Mouse (Mus musculus): Measurements from ENCODE around the gene Spc24. TPM values are rescaled to one million over a fixed set of nuclear protein-coding genes. Genes with fewer than 3 reads are reported as not detected.
"Not testable (repeated sequence)": the region's sequence is repeated elsewhere in the genome, so short reads cannot be mapped to it uniquely, and the experiment has no call there.

The Spc24 gene
- total RNA-seq, 1 experiment, result 127 TPM

GRCm38 (mm10) chr9:21774353-21774752 lies 14.2 kb upstream of the Spc24 start:
- Histone ChIP-seq H3K36me3 (ENCODE audit: control insufficient read depth, insufficient read depth, low read length, poor library complexity, severe bottlenecking) (peaks cover 53% of the 10 kb centered on the region), H3K9me3 (ENCODE audit: control insufficient read depth, insufficient read depth, low read depth, low read length) (no peaks in the 10 kb centered on the region), H3K27ac (ENCODE audit: insufficient read depth, low read depth, low read length, poor library complexity, severe bottlenecking) (peak overlapping the region; percentile 8; the same call in 1 of the 2 replicates), H3K4me3 (ENCODE audit: insufficient read depth in 1 of 2, low read depth in 1 of 2, low read length in 2 of 2, poor library complexity in 1 of 2, severe bottlenecking in 1 of 2) (peak overlapping the region in 1 of 2 experiments; percentile 15; a peak in 1 of 4 replicates), H3K9ac (ENCODE audit: insufficient read depth, low read depth, low read length, poor library complexity, severe bottlenecking) (peak overlapping the region; percentile 2; the same call in 1 of the 2 replicates), H3K4me1 (ENCODE audit: control insufficient read depth in 2 of 2, insufficient read depth in 2 of 2, low read length in 2 of 2, poor library complexity in 1 of 2) (peaks cover 7 to 17% of the 10 kb centered on the region in 2 experiments; a peak in 2 of 4 replicates)
- in situ Hi-C loops (cut with MboI; ENCODE audit: low sequenced_read_pairs in 2 of 2, unreplicated experiment in 2 of 2), result no loop called here
- no peak for DNase-seq (ENCODE audit: low read depth, low spot score)
- no peak for TF ChIP-seq MAFK (IDR thresholded peaks at IDR 0.05; ENCODE audit: insufficient read depth, low read depth, low read length)
- TF ChIP-seq HCFC1 (IDR thresholded peaks at IDR 0.05; ENCODE audit: borderline replicate concordance, insufficient read depth, low read length), result no peak
- no peak for TF ChIP-seq ZC3H11A (IDR thresholded peaks at IDR 0.05; ENCODE audit: borderline replicate concordance, low read depth, low read length)
- no peak for TF ChIP-seq ZNF384 (IDR thresholded peaks at IDR 0.05; ENCODE audit: low read depth, low read length)
- no peak for TF ChIP-seq CHD2 (IDR thresholded peaks at IDR 0.05; ENCODE audit: low read depth, low read length)

GRCm38 (mm10) chr9:21773396-21773795 lies 13.3 kb upstream of the Spc24 start:
- H3K27ac ChIP-seq (ENCODE audit: insufficient read depth, low read depth, low read length, poor library complexity, severe bottlenecking); in situ Hi-C loops (cut with MboI; ENCODE audit: low sequenced_read_pairs in 2 of 2, unreplicated experiment in 2 of 2); H3K9ac ChIP-seq (ENCODE audit: insufficient read depth, low read depth, low read length, poor library complexity, severe bottlenecking); DNase-seq (ENCODE audit: low read depth, low spot score); H3K4me3 ChIP-seq (ENCODE audit: insufficient read depth in 1 of 2, low read depth in 1 of 2, low read length in 2 of 2, poor library complexity in 1 of 2, severe bottlenecking in 1 of 2); H3K9me3 ChIP-seq (ENCODE audit: control insufficient read depth, insufficient read depth, low read depth, low read length): not testable (repeated sequence)
- peaks cover 47% of the 10 kb centered on the region for H3K36me3 ChIP-seq (ENCODE audit: control insufficient read depth, insufficient read depth, low read length, poor library complexity, severe bottlenecking)
- TF ChIP-seq ZNF384 (IDR thresholded peaks at IDR 0.05; ENCODE audit: low read depth, low read length), result peak; percentile 79; the same call in 1 of the 2 replicates
- peaks cover 12 to 23% of the 10 kb centered on the region in 2 experiments; a peak in 3 of 4 replicates for H3K4me1 ChIP-seq (ENCODE audit: control insufficient read depth in 2 of 2, insufficient read depth in 2 of 2, low read length in 2 of 2, poor library complexity in 1 of 2)

GRCm38 (mm10) chr9:21769558-21770183 lies 9.6 kb upstream of the Spc24 start:
- H3K9ac ChIP-seq (ENCODE audit: insufficient read depth, low read depth, low read length, poor library complexity, severe bottlenecking), result peak overlapping the region; percentile 27
- H3K4me3 ChIP-seq (ENCODE audit: insufficient read depth in 1 of 2, low read depth in 1 of 2, low read length in 2 of 2, poor library complexity in 1 of 2, severe bottlenecking in 1 of 2), result peak overlapping the region in 1 of 2 experiments; percentile 46; a peak in 2 of 4 replicates
- H3K27ac ChIP-seq (ENCODE audit: insufficient read depth, low read depth, low read length, poor library complexity, severe bottlenecking), result peak overlapping the region; percentile 85
- H3K9me3 ChIP-seq (ENCODE audit: control insufficient read depth, insufficient read depth, low read depth, low read length), result no peaks in the 10 kb centered on the region
- in situ Hi-C loops (cut with MboI; ENCODE audit: low sequenced_read_pairs in 2 of 2, unreplicated experiment in 2 of 2), result no loop called here
- H3K4me1 ChIP-seq (ENCODE audit: control insufficient read depth in 2 of 2, insufficient read depth in 2 of 2, low read length in 2 of 2, poor library complexity in 1 of 2), result peaks cover 19 to 24% of the 10 kb centered on the region in 2 experiments
- TF ChIP-seq HCFC1 (IDR thresholded peaks at IDR 0.05; ENCODE audit: borderline replicate concordance, insufficient read depth, low read length) (no peak), MAFK (IDR thresholded peaks at IDR 0.05; ENCODE audit: insufficient read depth, low read depth, low read length) (no peak), CHD2 (IDR thresholded peaks at IDR 0.05; ENCODE audit: low read depth, low read length) (no peak), ZNF384 (IDR thresholded peaks at IDR 0.05; ENCODE audit: low read depth, low read length) (no peak), ZC3H11A (IDR thresholded peaks at IDR 0.05; ENCODE audit: borderline replicate concordance, low read depth, low read length) (no peak)
- peaks cover 34% of the 10 kb centered on the region for H3K36me3 ChIP-seq (ENCODE audit: control insufficient read depth, insufficient read depth, low read length, poor library complexity, severe bottlenecking)
- DNase-seq (ENCODE audit: low read depth, low spot score), result no peak

- H3K4me3 ChIP-seq (ENCODE audit: insufficient read depth in 1 of 2, low read depth in 1 of 2, low read length in 2 of 2, poor library complexity in 1 of 2, severe bottlenecking in 1 of 2), result peak overlapping the region in 1 of 2 experiments; percentile 2; a peak in 2 of 4 replicates
Observed at GRCm38 (mm10) chr9:21768511-21769411, 8.7 kb upstream of the Spc24 start.

More at GRCm38 (mm10) chr9:21768511-21769411, 8.7 kb upstream of the Spc24 start:
- H3K4me1 ChIP-seq (ENCODE audit: control insufficient read depth in 2 of 2, insufficient read depth in 2 of 2, low read length in 2 of 2, poor library complexity in 1 of 2), result peaks cover 17 to 18% of the 10 kb centered on the region in 2 experiments
- in situ Hi-C loops (cut with MboI; ENCODE audit: low sequenced_read_pairs in 2 of 2, unreplicated experiment in 2 of 2), result no loop called here
- H3K9me3 ChIP-seq (ENCODE audit: control insufficient read depth, insufficient read depth, low read depth, low read length), result no peaks in the 10 kb centered on the region
- H3K27ac ChIP-seq (ENCODE audit: insufficient read depth, low read depth, low read length, poor library complexity, severe bottlenecking), result peak overlapping the region; percentile 85
- DNase-seq (ENCODE audit: low read depth, low spot score), result peak; percentile 96
- peak overlapping the region; percentile 3 for H3K9ac ChIP-seq (ENCODE audit: insufficient read depth, low read depth, low read length, poor library complexity, severe bottlenecking)
- H3K36me3 ChIP-seq (ENCODE audit: control insufficient read depth, insufficient read depth, low read length, poor library complexity, severe bottlenecking), result peaks cover 26% of the 10 kb centered on the region
- TF ChIP-seq ZNF384 (IDR thresholded peaks at IDR 0.05; ENCODE audit: low read depth, low read length) (no peak), CHD2 (IDR thresholded peaks at IDR 0.05; ENCODE audit: low read depth, low read length) (peak; percentile 66; the same call in 1 of the 2 replicates)

Measured in ES-E14 (cell line).